Mouse (Mus musculus): ENCODE measurements around the gene Tppp3.

The Tppp3 gene

DNA sequence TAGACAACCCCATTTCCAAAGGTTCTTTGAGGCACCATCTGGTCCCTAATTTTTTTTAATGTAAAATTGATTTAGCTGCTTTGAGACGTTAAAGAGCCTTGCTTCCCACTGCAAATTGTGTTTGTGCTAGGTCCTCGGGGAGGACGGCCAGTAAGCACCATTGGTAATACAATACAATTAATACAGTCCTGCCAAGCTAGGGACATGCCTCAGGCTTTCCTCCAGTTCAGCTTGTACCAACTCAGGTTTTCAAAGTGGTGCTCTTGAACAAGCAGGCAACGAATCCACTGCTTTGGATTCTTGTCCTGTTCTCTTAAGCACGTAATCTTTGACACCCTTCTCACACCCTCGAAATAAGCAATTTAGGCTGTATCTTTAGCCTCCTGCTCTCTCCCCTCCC is 38.3 kb downstream of the Tppp3 start:
- DNase-seq (ENCODE audit: low spot score): no peak

DNA sequence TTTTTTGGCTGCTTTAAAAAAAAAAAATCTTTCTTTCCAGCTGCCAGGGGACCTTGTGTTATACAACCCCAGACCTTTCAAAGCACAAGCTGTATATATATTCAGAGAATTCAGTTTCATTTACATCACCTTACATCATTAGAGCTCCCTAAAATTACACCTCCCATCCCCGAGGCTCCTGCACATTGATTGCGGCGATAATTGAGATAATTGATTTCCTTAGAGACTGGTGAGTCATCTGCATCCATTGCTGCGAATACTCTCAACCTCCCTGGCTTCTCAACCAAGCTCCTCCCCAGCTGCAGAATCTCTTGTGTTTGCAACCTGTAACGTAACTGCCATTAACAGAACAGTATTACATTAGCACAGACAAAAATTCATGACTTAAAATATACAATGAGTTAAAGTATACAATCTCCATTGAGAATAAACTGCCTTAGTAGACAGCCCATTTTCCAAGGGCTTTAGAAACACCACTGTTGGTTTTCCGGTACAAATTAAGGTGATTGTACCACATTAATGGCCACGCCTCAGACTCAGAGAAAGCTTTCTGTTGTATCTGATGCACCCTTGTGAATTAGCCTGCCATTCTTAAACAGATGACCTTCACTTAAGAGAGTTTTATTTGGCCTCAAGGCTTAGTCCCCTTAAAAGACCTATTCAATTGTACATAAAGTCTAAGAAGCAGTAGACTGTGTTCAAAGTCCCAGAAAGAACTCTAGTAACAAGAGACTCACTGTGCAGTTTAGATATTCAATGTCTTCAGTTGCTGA is 39.4 kb downstream of the Tppp3 start:
- no peak for DNase-seq (ENCODE audit: low spot score)

DNA sequence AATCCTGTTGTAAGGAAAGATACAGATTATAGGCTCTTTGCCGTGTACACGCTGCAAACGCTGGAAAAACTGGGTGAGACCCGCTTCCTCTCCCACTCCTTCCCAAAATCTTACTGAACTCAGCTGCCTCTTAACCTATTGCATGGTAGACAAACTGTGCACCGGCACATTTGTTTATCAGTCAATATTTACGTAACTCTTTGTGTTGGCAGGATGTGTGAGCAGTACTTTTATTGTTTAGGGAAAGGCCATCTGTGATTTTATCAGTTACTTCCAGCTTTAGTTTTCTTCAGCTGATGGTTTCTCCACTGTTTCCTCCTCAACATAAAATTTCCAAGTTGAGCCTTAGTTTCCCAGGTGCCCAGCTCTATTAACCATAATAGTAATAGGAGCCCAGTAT is 44.4 kb downstream of the Tppp3 start:
- no peak for DNase-seq (ENCODE audit: low spot score)

DNA sequence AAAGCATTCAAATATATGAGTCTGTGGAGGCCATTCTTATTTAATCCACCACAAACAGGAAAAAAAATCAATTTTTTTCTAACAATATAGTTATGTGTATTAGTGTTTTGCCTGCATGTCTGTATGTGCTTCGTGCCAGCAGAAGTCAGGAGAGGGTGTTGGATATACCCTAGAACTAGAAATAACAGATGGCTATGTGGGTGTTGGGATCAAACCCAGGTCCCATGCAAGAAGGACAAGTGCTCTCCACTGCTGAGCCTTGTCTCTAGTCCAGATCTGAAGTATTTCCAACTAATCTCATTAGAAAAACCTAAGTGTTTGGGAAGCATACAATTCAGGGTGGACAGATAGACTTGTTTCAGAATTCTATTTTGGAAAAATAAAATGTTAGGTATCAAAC is 49.3 kb downstream of the Tppp3 start:
- DNase-seq (ENCODE audit: low spot score): no peak

DNA sequence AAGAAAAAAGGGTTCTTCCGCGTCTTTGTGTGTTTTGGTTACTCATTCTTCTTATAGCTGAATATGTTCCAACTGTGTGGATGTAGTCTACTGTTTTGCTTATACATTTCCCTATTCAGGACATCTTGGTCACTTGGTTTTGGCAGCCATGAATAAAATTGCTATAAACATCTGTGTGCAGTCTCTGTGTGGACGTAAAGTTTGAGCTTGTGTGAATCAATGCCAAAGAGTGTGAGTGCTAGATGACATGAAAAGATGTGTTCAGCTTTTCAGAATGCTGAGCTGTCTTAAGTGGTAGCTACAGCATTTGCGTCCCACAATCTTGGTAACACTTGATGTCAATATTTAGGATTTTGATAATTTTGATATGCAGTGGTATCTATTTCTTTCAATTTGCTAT is 51.5 kb downstream of the Tppp3 start:
- DNase-seq (ENCODE audit: low spot score): no peak

DNA sequence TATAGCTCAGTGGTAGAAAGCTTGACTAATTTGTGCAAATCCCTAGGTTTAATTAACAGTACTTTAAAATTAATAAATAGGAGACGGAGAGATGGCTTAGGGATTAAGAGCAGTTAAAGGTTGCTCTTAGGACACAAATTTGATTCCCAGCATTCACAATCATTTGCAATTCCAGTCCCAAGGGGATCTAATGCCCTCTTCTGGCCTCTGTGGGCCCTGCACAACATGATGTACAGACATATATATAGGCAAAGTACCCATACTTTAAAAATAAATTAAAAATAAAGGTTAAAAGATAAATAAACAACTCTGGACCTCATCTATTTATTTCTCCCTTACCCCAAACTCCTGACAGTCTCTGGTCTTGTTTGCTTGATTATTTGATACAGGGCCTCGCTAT is 52.3 kb downstream of the Tppp3 start:
- DNase-seq (ENCODE audit: low spot score): no peak

Measured in testis, postnatal 10 days (tissue).